Mouse (Mus musculus): ENCODE results near the gene Wdr41.

DNA sequence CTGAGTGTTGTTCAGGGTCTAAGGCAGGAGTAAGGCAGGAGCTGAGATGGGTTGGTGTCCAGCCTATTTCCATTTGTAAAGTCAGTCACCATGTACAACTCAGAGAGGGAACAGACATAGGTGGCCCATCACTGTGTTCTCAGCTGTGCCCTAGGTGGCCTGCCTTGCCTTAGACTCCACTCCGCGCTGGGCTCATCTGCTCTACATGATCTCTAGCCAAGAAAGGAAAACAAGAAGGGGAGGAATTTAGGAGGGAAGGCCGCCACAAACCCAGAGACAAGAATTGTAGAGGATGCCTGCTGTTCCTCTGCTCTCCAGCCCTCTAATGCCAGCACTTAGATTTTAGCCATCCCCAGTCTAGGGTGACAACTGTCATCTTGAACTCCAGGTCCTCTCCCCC, 76.3 kb downstream of the Wdr41 start:
- TF ChIP-seq POLR2A (IDR thresholded peaks at IDR 0.05; ENCODE audit: extremely low read depth, insufficient read depth, low read length): no peak
- no peak for TF ChIP-seq CTCF (IDR thresholded peaks at IDR 0.05; ENCODE audit: low read depth, low read length)
